Mouse (Mus musculus): ENCODE data around the gene Dscam.

GRCm38 (mm10) chr16:96754381-96754780 lies 416.2 kb downstream of the Dscam start:
- no peak for TF ChIP-seq POLR2A (IDR thresholded peaks at IDR 0.05; ENCODE audit: low read depth, low read length)
- TF ChIP-seq CTCF (IDR thresholded peaks at IDR 0.05; ENCODE audit: extremely low read depth, insufficient read length, insufficient replicate concordance, low read depth, low read length): no peak
